Mouse (Mus musculus) liver, embryonic 14.5 days (tissue): Measurements from ENCODE around the gene Cdca3.

Experiments
- CTCF ChIP-seq: IDR thresholded peaks from 2 replicates; pipeline ENCODE4 v1.5.1; 2016; ENCODE audit warnings: antibody characterized with exemption, low read depth, control low read depth
- EP300 ChIP-seq: IDR thresholded peaks from 2 replicates; pipeline ENCODE4 v1.6.1; 2016; ENCODE audit warnings: antibody characterized with exemption, low read depth

DNA sequence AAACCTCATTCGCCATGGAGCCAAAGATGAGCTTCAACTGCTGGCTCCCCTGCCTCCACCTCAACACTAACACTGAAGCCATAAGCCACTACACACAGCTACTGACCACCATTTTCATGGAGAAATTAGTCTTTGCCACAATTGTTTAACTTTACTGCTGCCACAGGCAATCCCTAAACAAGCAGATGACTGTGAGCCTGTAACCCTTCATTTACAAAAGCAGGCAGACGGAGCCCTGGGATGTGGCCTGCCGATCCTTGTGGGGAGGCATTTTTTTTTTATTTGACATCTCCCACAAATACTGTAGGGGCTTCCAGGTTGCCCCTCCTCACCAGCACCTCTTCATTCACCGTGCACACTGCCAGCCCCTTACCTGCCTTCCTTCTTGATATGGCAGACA lies 12.7 kb upstream of the Cdca3 start:
- TF ChIP-seq CTCF, result no peak
- TF ChIP-seq EP300, result no peak
